Mouse (Mus musculus) thymus, postnatal 4 days (tissue): ENCODE results near the gene Eif4e1b.
"Not testable (repeated sequence)": the region's sequence is repeated elsewhere in the genome, so short reads cannot be mapped to it uniquely, and the experiment has no call there.

ENCODE experiments used
- DNase-seq: peaks from one replicate; pipeline ENCODE4 v3.0.0; 2021

Gene Eif4e1b

DNA sequence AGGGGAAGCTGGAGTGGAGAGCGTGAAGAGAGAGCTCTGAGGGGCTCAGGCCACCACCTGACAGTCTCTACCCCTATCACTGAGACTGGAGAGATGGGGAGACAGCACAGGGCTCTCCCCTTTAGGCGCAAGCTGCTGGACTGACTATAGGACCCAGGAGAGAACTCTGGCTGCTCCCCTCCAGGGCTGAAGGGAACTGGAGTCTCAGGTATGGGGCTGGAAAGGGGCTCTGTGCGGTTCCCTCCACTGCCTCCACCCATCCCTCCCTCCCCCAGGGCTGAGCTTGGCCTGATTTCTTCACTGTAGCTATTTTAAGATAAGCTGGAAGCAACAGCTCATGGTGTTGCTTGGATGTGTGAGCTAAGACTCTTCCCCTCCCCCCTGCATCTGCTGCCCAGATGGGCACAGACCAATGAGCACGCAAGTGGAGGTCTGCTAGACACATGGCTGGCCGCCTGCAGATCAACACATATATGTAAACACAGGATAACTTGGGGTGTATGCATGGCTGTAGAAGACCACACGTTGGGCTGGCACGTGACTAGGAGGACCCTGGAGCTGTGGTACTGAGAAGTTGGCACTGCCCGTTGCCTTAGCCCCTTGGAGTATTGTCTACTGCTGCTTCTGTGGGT is 23.5 kb upstream of the Eif4e1b start:
- DNase-seq = no peak

DNA sequence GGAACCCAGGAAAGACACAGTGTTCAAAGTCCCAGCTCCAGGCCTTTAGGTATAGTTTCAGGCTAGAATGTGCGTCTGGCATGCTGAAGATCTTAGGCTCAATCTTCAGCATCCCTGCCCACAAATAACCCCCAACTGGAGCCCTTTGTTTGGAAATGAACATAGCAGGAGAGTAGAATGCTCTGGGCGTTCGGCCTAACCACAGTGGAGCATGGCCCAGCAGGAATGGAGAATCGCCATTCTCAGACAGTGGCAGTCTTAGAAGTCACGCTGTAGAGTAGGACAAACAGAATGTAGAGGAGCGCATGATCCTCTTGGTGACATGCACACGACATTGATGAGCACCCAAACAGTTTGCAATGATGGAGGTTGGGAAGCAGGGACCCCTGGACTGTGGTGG is 22.9 kb upstream of the Eif4e1b start:
- DNase-seq = no peak

DNA sequence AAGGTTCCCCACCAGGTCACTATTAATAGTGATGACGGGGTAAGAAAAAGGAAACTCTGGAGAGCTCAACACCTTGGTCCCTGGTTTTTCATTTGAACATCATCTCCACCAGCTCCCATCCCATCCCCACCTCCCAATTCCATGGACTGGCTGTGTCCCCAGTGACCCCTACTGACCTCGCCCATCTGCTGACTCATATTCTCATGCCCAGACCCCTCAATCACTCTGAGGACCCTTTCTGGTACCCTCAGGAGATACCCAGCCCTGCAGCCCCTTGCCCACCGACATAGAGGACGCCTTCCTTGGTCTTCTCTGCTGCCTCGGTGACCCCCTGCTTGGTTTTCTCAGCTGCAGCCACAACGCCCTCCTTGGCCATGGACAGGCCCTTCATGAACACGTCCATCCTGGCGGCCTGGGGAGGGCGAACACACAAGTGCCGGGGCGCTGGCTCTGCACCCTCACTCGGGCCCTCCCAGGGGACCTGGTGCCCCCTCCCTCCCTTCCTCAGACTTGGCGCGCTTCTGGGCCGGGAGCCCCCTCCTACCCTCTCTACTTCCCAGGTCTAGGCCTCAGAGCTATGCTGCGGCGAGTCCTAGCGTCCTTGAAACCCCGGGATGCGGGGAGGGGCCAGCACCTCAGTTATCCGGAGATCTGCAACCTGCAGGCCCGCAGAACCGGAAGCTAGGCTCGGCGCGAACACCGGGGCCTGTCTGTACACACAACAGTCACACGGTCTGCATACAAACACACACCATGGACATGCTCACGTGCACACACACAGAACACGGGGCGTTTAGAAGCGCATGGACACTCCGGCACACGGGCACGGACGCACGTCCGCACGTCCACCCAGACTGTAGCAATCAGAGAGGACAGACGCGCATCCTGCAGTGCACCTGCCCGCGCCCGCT is 18.3 kb upstream of the Eif4e1b start:
- peak; percentile 25 for DNase-seq

DNA sequence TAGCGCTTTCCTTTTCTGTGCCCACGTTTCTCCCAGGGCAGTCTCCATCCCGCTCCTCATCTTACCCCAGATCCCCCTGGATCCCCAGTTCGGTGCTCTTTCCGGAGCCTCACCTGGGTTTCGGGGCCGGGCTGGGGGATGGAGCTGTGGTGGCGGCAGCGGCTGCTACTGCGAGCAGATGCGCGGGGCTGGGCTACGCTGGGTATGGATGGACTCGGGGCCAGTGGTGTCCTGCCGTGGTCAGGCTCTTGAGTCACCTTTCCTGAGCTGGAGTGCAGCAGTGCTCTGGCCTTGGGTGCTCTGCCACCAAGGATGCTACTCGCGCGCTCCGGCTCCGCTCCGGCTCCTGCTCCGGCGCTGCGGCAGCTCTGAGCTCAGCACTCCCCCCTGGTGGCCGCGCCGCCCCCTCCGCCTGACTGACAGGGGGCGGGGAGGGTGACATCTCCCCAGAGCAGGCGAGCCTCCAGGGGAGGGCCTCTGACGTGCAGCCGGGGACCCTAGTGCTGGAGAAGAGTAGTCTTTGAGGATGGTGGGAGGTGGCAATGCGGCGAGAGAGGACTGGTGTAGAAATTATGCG is 17.5 kb upstream of the Eif4e1b start, which contains the start of gene Sncb:
TSS of gene Sncb (minus strand) at position 404 of the 577 bp plus-strand sequence.
- DNase-seq = peak; percentile 87

DNA sequence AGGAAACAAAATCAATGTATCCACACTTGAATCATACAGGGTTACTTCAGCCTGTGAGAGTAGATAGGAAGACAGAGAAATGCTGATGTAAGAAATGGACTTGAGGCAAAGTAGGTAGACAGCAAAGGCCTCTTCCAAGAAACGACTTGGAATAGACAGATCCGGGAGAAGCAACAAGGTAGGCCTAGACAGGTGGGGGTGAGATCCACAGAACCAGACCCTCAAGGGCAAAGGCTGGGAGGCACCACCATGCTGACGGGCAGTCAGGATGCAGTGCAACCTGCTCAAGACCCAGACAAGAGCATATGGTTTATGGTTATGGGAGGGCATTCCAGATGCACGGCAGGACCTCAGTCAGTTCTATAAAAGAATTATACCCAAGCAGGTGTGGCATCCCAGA is 16.8 kb upstream of the Eif4e1b start:
- no peak for DNase-seq

DNA sequence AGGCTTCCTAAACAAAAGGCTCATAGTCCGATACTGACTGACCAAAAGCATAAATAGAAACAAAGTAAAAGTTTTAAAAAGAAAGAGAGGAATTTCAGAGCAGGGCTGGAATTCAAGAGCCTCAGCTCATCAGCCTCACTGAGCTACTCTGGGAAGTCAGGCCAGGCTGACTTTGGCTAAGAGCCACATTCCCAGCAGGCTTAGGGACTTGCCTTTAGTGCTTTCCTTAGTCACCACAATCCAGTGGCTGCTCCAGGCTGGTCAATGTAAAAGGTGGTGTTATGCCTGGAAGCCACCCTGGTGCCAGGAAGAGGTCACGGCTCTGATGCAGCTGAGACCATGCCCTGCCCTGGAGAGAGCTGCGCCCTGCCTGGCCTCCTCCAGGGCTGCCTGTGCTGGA is 3.2 kb upstream of the Eif4e1b start:
- no peak for DNase-seq

DNA sequence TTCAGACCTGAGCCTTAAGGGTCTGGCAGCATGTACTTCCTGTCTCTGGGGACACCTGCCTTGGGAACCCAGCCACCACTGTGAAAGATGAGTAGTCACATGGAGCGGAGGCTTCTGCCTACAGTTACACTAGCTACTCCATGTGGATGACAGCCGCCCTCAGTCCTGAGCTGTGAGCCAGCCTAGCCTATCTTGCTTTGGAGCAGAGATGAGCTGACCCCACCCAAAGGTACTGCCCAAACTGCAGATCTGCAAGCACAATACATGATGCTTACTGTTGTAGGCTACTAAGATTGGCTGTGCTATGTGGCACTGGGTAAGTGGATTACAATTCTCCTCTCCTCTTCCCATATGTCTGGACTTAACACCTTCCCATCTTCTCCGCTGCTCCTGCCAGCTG is 2.7 kb upstream of the Eif4e1b start:
- DNase-seq = no peak

DNA sequence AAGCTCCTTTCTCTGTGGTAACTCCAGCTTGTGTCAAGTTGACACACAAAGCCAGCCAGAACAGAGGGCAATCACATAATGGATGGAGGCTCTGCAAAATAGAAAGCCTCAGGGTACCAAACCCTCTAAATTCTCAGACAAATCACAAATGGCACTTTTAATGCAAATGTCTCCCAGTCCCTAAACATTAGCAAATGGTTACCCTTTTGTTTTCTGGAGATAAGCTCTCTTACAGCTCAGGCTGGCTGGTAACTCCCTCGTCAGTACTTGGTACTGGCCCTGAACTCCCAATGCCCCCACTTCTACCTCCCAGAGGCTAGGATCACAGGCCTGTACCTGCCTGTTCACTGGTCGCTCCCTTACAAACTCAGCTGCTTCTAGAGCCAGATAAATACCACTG is 563 bp upstream of the Eif4e1b start:
- no peak for DNase-seq

DNA sequence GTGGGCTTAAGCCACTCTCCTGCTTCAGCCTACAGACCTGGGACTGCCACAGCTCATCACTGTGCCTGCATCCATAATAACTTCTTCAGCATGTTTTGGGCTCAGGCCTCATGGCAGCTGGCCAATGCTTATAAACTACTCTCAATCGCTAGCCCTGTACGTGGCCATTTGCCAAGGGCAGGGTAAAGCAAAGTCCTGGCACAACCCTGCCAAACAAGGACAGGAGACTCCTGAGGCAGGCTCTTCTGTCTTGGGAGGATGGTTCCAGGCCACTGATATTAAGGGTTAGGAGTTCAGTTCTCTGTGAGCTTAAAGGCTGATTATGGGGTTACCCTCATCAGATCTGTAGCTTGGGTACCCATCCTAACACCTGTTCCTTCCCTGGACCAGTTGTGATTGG is 3.8 kb downstream of the Eif4e1b start:
- not testable (repeated sequence) for DNase-seq

DNA sequence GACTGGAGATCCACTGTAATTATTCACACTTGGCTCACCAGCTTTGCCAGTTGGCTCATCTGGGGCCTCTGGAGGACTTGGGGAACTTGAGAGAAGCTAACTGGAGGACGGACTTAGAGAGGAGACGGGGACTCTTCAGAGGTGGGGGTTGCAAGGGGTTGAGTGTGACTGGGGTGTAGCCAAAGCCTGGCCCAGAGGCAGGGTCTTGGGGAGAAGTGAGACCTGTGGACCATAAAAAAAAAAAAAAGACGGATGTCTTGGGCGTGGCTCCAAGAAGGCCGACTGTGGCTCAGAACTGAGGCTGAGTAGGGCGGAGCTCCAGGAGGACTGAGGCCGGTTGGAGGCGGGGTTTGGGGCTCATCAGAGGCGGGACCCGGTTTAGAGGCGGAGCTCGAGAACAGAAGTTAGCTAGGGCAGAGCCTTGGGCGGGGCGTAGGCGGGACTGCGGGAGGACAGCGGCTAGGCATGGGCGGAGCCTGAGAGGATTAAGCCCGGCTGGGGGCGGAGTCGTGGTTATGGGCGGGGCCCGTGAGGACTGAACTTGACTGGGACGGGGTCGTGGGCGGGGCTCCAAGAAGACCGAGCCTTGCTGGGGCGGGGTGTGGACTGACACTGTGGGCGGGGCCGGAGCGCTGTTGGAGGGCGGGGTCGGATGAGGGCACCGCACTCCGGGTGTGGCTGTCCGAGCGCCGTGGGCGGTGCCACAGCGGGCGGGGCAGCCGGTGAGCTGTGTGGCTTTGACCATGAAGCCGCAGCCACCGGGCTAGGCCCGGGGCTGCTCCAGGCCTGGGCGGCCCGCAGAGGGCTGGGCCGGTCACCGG is 5.2 kb downstream of the Eif4e1b start, which contains the start of gene Tspan17:
TSS of gene Tspan17 (plus strand) at position 638 of the 821 bp plus-strand sequence.
- DNase-seq = peak; percentile 77

DNA sequence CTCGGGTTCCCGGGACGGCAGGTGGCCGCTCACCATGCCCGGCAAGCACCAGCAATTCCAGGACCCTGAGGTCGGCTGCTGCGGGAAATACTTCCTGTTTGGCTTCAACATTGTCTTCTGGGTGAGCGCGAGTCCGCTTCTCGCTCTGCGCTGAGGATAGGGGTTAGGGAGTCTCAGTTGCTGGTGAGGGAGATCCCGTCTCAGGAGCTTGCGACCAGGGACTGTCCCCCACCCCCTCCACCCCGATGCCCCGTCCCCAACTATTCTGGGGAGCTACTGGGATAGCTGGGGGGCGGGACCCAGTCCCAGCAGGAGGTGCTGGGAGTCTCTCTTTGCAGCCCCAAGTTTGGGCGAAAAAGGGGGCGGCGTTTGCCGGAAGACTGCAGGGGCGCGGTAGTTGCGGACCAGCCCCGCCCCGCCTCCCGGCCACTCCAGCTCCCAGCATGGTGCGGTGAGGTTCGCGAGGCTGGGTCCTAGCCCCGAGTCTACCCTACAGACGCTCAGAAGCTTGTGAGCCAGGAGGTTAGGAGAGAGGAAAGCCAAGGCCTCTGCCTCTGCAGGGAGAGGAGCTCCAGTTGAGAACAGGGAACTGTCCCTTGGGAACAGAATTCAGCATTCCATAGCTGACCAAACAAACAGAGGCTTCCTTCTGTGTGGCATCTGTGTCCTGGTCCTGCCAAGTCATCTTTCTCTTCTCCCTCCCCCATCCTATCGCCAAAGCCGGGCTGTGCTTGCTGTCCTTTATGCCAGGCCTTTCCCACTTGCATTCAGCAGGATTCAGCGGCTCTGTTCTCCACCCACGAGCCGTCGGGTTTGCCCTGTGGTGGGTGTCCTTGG is 6.0 kb downstream of the Eif4e1b start:
- DNase-seq = peak; percentile 31

DNA sequence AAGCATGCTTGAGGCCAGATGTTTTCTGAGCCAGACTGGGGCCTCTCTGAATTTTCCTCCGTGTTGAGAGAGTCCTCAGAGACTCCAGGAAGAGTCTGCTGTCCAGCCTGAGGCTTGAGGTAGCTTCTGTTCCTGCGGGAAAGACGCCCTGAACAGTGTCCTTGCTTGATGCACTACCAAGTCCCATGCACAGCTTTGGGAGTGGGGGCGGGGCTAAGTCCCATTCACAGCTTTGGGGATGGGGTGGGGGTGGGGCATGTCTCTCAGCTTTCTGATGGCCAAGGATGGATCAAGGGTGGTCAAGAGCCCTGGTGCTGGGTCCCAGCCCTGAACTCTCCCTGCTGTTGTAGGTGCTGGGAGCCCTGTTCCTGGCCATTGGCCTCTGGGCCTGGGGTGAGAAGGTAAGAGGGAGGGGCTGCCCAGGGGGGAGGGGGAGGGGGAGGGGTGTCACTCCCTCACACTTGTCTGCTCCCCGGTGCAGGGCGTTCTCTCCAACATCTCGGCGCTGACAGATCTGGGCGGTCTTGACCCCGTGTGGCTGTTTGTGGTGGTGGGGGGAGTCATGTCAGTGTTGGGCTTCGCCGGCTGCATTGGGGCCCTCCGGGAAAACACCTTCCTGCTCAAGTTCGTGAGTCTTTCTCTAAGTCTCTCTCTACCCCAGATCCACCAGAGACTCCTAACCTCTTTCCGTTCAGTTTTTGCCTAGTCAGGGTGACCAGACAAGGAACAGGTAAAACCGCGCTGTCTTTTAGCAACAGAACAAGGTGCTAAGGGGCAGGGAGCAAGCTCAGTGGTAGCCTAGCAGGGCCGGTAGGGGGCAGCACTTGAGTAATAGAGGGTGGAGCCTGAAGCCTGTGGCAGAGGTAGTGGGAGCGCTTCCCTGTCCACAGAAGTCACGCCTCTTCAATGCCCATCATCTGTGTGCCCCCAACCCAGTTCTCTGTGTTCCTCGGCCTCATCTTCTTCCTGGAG is 8.7 kb downstream of the Eif4e1b start:
- DNase-seq = peak; percentile 60

DNA sequence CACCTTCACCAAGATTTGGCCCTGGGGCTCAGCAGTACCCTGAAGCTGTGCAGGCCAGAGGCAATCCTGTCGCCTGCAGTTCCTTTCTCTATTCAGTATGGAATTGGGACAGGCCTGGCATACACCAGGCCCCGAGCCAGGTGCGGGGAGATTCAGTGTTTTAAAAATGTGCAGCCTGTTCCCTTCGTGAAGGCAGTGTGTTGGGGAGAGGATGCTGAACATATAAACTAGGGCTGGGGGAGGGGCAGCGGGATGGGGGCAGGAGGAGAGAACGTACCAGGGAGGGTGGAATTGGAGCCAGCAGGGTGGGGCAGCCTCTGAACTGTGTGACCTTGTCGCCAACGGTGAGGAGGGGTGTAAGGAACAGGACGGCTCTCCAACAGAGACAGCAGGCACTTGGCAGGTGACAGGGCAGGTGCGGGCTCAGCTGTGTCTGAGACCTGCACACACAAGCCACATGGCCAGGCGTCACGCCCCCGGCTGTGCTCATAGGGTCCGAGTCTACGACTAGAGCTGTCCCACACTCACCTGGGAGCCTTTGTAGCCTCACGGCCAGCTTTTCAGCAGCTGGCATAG is 10.3 kb downstream of the Eif4e1b start:
- DNase-seq = no peak

DNA sequence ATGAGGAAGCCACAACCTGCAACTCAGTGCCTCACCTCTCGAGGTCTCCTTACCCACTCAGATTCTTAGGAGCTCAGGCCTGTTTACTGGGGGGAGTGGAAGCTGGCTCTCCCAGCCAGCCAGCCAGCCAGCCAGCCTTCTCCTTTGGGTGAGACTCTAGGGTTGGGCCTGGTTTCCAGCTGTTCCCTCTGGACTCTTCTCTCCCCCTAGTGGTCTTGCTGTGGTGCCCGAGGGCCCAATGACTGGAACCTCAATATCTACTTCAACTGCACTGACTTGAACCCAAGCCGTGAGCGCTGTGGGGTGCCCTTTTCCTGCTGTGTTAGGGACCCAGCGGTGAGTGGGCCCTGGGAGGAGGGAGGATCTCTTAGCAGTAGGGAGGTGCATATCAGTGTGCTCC is 11.0 kb downstream of the Eif4e1b start:
- no peak for DNase-seq

DNA sequence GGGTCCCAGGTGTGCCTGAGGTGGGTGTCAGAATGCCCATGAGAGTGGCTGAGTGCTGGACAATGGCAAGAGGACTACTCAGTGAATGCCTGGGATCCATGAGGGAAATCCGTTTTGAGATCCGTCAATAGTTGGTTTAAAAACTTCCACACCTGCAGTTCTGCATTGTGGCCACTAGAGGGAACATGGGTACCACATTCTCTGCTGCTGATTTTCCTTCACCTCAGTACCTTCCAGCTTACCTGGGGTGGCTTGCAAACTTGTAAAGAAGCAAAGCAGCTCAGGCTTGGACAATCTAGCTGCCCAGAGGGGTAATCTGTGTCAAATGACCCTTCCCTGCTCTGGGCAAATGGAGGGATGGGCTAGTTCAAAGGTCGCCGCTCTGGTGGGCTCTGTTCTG is 13.6 kb downstream of the Eif4e1b start:
- peak; percentile 44 for DNase-seq

DNA sequence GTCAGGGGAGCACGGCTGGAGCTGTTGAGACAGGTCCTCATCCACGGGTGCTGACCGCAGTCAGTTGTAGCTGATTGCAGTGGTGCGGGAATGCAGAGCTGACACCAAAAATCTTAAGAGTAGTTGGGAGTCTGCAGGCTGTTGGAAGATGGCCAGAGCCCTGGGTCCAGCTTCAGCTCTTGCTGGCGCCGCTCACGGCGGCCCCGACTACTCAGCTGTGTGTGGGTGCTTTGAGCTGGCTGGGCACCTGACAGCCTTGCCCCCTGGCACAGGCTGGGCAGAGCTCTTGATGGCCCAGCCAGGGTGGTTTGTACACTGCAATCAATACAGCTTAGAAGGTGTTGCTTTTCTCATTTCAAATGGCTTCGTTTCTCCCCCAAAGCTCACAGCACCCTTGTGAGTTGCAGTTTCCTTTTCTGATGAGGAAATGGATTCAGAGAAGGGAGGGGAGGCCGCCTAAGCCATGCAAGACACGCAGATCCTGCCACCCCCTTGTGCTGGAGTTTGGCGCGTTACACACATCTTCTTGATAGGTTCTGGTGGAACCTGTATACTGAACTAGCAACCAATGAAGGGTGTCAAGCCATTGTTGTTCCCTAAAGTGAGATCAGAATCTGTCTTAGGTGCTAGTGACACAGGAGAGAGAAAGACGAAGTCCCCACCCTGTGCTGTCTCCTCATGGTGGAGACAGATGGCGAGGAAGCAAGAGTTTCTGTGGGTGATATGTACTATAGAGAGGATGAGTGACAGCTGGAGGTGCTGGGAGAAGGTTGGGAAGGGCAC is 14.3 kb downstream of the Eif4e1b start:
- no peak for DNase-seq

DNA sequence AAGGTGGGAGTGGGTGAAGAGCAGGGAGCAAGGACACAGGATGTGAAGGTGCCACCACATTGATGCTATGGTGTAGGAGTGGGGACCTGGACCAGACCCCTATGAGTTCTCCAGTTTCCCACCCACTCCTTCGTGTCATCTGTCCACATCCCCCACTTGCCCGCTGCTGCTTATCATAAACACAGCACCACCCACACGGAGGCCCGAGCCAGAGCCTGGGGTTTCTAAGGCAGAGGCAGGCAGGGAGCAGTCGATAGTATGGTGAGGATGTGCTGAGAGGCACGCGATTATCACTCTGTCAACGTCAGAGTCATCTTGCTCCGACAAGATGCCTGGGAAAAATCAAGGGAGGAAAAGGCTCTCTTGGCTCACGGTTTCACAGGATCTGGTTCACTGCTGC is 14.9 kb downstream of the Eif4e1b start:
- DNase-seq = no peak

DNA sequence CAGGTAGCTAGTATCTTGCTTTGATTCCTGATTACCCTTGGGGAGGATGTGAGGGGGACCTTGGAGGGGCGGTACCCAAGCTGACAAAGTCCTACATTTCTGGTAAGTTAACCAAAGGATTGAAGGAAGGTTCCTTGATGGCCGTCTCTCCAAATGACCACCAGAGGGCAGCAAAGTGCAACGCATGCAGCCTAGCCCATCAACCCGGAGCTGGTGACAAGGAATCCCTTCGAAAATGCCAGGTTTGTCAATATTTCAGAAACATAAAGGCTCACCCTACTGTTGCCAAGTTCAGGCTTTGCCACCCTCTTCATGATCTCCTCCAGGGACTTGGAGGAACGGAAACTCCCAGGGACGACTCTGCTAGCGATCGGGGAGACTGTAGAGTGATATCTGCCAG is 15.9 kb downstream of the Eif4e1b start:
- DNase-seq = peak; percentile 76

DNA sequence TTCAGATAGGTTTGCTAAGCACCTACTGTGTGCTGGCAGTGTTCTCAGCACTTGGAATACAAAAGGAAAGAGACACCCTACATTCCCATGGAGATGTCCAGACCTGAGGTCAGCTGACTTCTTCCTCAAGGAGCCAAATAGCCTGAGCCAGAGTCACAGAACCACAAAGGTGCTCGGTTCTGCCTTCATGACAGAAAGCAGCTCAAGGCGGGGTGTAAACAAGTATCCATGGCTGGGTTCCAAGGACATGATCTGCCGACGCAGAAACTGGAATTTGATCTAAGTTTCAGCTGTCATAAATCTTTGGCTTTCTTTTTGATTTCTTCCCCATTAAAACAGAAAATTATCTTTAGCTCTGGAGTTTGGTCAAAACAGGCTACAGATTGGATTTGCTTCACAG is 16.4 kb downstream of the Eif4e1b start:
- no peak for DNase-seq

DNA sequence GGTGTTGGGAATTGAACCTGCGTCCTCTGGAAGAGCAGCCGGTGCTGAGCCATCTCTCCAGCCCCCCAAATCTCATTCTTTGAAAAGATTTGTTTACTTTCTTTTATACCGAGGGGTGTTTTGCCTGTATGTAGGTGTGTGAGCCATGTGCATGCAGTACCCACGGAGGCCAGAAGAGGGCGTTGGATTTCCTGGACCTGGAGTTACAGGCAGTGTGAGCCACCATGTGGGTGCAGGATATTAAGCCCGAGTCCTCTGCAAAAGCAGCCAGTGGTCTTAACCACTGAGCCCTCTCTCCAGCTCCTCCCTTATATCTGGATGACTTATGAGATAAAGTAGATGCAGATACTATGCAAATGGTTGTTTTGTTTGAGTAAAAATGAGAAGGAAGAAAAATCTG is 19.2 kb downstream of the Eif4e1b start:
- DNase-seq = no peak
